Mouse (Mus musculus): ENCODE data around the gene Rbfox1.

DNA sequence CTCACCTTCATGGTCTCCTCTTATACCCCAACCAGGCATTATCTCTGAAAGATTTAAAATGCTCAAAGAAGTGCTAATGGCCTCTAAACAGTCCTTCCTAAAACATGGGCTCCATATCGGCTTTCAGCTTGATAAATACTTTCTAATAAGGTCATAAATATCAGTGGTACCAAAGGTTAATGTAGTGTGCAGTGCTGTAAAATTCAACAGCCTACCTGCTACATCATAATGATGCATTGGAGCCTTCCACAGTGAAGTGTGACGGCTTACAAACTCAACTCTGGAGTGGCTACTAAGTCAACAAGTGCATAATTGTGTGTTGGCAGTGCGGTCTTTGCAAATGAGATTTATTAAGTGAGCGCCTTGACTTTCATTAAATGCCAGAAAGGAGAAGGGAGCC lies 1366.5 kb downstream of the Rbfox1 start:
- TF ChIP-seq CTCF (IDR thresholded peaks at IDR 0.05; ENCODE audit: insufficient read depth, low read depth, low read length): no peak
- no peak for TF ChIP-seq POLR2A (IDR thresholded peaks at IDR 0.05; ENCODE audit: insufficient read depth, low read depth, low read length)

Data from olfactory bulb, adult 2 months (tissue).